Mouse (Mus musculus): ENCODE results near the gene Map4k4. TPM values are rescaled to one million over a fixed set of nuclear protein-coding genes. Genes with fewer than 3 reads are reported as not detected.

Gene Map4k4
- polyA plus RNA-seq, 1 experiment from 2014 or later: 49.5 TPM

DNA sequence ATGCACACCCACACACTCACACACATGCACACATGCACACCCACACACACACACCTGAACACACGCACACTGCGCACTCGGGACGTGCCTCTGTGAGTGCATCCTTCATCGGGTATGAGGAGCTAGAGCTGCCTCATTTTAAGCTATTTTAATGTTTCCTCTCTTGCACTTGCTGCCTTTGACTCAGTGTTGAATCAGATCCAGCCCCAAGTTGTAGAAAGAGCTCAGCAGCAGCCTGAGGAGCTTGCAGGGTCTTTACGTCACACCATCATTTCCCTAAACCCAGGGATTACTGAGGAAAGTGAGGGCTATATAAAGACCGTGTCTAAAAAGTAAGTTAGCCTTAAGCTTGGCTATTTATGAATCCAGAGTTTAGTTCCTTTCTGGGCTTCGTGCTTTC is 62.1 kb downstream of the Map4k4 start:
- Histone ChIP-seq H3K27ac (ENCODE audit: low read length) (peak overlapping the region; percentile 9; the same call in 1 of the 2 replicates), H3K36me3 (ENCODE audit: control insufficient read depth, insufficient read depth) (0 out of 2 replicates have a peak, but pooled peaks cover 2% of the 10 kb centered on the region), H3K9ac (replicated peaks; ENCODE audit: low read depth, low read length) (no peak overlapping the region), H3K4me1 (replicated peaks; ENCODE audit: control insufficient read depth, insufficient read depth, low read length) (peaks cover 50% of the 10 kb centered on the region), H3K9me3 (ENCODE audit: control insufficient read depth, low read length) (no peaks in the 10 kb centered on the region), H3K4me3 (replicated peaks; ENCODE audit: low read length) (no peak overlapping the region), H3K27me3 (replicated peaks; ENCODE audit: control insufficient read depth, insufficient read depth, low read length) (no peaks in the 10 kb centered on the region), H3K4me2 (ENCODE audit: low read length) (no peak overlapping the region)
- WGBS: 81% methylated on average over 8 of the region's 8 CpGs
- no peak for ATAC-seq

DNA sequence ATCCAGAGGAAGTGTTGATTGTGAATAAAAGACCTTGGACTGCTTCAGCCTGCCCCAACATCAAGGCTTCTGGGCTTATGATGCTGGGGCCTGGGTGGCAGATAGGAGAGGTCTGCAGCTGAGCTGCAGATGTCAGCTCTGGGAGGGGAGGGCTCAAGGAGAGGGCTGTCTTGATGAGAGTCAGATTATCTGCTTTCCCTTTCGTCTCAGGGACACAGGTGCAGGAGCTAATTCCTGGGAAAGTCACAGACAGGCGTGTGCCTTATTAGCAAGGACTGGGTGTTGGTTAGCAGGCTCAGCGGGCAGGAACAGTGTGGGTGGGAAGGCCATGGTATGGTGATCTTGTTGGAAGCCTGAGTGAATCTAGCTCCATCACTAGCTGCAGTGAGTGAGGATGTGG is 63.1 kb downstream of the Map4k4 start:
- 52% methylated on average over 3 of the region's 3 CpGs for WGBS
- H3K9ac ChIP-seq (replicated peaks; ENCODE audit: low read depth, low read length): no peak overlapping the region
- H3K27ac ChIP-seq (ENCODE audit: low read length): no peak overlapping the region
- no peak overlapping the region for H3K4me3 ChIP-seq (replicated peaks; ENCODE audit: low read length)
- no peak for ATAC-seq
- 0 out of 2 replicates have a peak, but pooled peaks cover 2% of the 10 kb centered on the region for H3K36me3 ChIP-seq (ENCODE audit: control insufficient read depth, insufficient read depth)
- H3K27me3 ChIP-seq (replicated peaks; ENCODE audit: control insufficient read depth, insufficient read depth, low read length): no peaks in the 10 kb centered on the region
- H3K4me1 ChIP-seq (replicated peaks; ENCODE audit: control insufficient read depth, insufficient read depth, low read length): peaks cover 48% of the 10 kb centered on the region
- no peaks in the 10 kb centered on the region for H3K9me3 ChIP-seq (ENCODE audit: control insufficient read depth, low read length)
- H3K4me2 ChIP-seq (ENCODE audit: low read length): no peak overlapping the region

DNA sequence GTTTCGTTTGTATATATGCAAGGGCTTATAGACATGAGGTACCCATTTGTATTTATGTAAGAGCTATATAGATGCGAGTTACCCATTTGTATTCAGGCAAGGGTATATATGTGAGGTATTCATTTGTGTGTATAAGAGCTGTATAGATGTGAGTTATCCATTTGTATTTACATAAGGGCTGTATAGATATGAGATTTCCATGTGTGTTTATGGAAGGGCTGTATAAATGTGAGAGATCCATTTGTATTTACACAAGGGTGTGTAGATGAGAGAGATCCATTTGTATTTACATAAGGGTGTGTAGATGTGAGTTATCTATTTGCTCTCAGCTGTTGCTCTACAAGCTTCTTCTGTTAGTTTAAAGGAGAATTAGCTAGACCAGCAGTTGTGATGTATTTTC is 63.7 kb downstream of the Map4k4 start:
- H3K9me3 ChIP-seq (ENCODE audit: control insufficient read depth, low read length): no peaks in the 10 kb centered on the region
- no peak overlapping the region for H3K9ac ChIP-seq (replicated peaks; ENCODE audit: low read depth, low read length)
- H3K4me3 ChIP-seq (replicated peaks; ENCODE audit: low read length): no peak overlapping the region
- no peak overlapping the region for H3K27ac ChIP-seq (ENCODE audit: low read length)
- H3K4me1 ChIP-seq (replicated peaks; ENCODE audit: control insufficient read depth, insufficient read depth, low read length): peaks cover 48% of the 10 kb centered on the region
- no peak overlapping the region for H3K4me2 ChIP-seq (ENCODE audit: low read length)
- no peak for ATAC-seq
- 97% methylated on average over 2 of the region's 2 CpGs for WGBS
- no peaks in the 10 kb centered on the region for H3K27me3 ChIP-seq (replicated peaks; ENCODE audit: control insufficient read depth, insufficient read depth, low read length)
- 0 out of 2 replicates have a peak, but pooled peaks cover 2% of the 10 kb centered on the region for H3K36me3 ChIP-seq (ENCODE audit: control insufficient read depth, insufficient read depth)

DNA sequence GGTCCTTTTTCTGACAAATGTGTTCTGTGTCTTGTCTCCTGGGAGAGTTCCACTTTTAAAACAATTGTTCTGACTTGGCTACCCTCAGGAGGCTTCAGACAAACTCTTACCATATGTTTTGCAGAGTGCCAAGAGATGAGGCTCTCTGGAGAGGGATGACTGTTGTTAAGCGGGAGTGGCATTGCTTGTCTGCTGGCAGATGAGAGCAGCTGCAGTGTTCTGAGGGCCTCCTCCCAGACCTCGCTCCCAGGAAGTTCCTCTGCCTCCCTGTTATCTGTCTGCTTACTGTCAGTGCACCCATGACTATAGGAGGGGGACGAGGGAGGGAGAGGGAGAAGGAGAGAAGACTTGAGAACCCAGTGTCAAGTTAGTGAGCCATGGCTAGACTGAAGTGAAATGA is 64.7 kb downstream of the Map4k4 start:
- Histone ChIP-seq H3K4me2 (ENCODE audit: low read length) (no peak overlapping the region), H3K9me3 (ENCODE audit: control insufficient read depth, low read length) (no peaks in the 10 kb centered on the region), H3K9ac (replicated peaks; ENCODE audit: low read depth, low read length) (no peak overlapping the region), H3K4me3 (replicated peaks; ENCODE audit: low read length) (no peak overlapping the region), H3K27me3 (replicated peaks; ENCODE audit: control insufficient read depth, insufficient read depth, low read length) (no peaks in the 10 kb centered on the region), H3K27ac (ENCODE audit: low read length) (no peak overlapping the region), H3K4me1 (replicated peaks; ENCODE audit: control insufficient read depth, insufficient read depth, low read length) (peaks cover 48% of the 10 kb centered on the region), H3K36me3 (ENCODE audit: control insufficient read depth, insufficient read depth) (0 out of 2 replicates have a peak, but pooled peaks cover 2% of the 10 kb centered on the region)
- WGBS: 79% methylated on average over 3 of the region's 3 CpGs
- no peak for ATAC-seq

DNA sequence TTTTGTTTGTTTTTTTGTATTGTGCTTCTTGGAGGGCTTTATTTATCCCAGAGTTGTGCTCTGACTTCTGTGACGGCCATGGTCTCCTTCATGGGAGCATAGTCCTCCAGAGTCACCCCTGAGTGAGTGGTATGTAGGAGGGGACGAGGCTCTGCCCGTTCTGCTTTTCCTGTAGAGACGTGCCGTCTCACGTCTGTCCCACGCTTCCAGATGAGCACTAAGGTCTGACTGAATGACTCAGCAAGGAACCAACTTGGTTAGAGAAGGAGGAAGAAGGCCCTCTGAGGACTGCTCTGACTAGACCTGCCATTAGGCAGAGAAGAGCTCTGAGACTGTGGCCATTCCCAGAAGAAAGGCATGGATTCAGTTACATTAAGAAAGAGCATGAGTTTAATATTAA is 68.3 kb downstream of the Map4k4 start:
- Histone ChIP-seq H3K4me1 (replicated peaks; ENCODE audit: control insufficient read depth, insufficient read depth, low read length) (peaks cover 38% of the 10 kb centered on the region), H3K9ac (replicated peaks; ENCODE audit: low read depth, low read length) (no peak overlapping the region), H3K36me3 (ENCODE audit: control insufficient read depth, insufficient read depth) (no peaks in the 10 kb centered on the region), H3K9me3 (ENCODE audit: control insufficient read depth, low read length) (no peaks in the 10 kb centered on the region), H3K27ac (ENCODE audit: low read length) (no peak overlapping the region), H3K4me2 (ENCODE audit: low read length) (no peak overlapping the region), H3K27me3 (replicated peaks; ENCODE audit: control insufficient read depth, insufficient read depth, low read length) (no peaks in the 10 kb centered on the region), H3K4me3 (replicated peaks; ENCODE audit: low read length) (no peak overlapping the region)
- WGBS: 79% methylated on average over 7 of the region's 7 CpGs
- no peak for ATAC-seq

DNA sequence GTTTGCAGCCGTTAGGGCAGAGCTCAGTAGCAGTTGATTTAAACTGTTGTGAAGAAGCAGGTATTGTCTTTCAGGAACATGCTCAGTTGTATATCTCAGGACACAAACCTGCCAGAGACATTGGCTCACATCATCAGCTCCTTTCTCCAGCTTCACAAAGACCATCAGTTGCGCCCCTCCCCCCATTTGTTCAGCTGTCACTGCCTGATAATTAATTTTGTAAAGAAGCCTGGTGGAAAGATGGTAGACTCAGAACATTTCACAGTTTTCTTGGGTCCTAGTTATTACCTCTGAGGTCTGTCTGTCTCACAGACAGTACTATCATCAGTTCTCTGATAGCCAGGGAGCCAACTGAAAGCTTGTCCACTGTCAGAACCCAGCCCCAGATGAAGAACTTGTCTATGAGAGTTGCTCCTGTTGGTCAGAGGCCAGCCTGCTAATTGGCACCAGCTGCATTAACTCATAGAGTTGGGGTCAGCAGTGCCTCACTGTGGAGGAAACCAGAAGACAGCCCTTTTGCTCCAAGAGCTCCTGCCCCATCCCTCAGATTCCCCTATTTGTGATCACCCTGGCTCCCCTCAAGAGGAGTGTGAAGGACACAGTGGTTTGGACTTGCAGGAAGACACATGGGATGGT is 69.2 kb downstream of the Map4k4 start:
- peak; percentile 22 for ATAC-seq
- Histone ChIP-seq H3K9ac (replicated peaks; ENCODE audit: low read depth, low read length) (no peak overlapping the region), H3K36me3 (ENCODE audit: control insufficient read depth, insufficient read depth) (peaks cover 3% of the 10 kb centered on the region), H3K4me2 (ENCODE audit: low read length) (no peak overlapping the region), H3K4me1 (replicated peaks; ENCODE audit: control insufficient read depth, insufficient read depth, low read length) (peaks cover 33% of the 10 kb centered on the region), H3K9me3 (ENCODE audit: control insufficient read depth, low read length) (no peaks in the 10 kb centered on the region), H3K4me3 (replicated peaks; ENCODE audit: low read length) (no peak overlapping the region), H3K27me3 (replicated peaks; ENCODE audit: control insufficient read depth, insufficient read depth, low read length) (no peaks in the 10 kb centered on the region), H3K27ac (ENCODE audit: low read length) (peak overlapping the region; percentile 8; the same call in 1 of the 2 replicates)
- WGBS: 42% methylated on average over 2 of the region's 2 CpGs

DNA sequence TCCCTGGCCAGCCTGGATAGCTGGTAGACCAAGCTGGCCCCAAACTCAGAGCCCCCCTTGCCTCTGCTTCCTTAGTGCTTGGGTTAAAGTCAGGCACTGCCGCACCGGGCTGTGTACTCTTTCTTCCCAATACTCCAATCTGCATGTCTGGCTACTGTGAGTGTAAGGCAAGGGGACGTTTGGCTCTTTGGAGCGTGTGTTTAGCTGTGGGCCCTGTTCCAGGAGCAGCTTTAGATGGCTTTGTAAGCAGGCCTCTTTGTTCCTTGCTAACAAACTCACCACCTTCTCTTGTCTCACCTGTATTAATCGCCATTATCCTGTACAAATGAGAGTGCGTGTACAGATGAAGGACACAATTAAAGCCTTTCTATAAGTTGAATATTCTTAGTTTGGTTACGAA is 71.7 kb downstream of the Map4k4 start:
- Histone ChIP-seq H3K9me3 (ENCODE audit: control insufficient read depth, low read length) (no peaks in the 10 kb centered on the region), H3K4me1 (replicated peaks; ENCODE audit: control insufficient read depth, insufficient read depth, low read length) (peaks cover 38% of the 10 kb centered on the region), H3K4me2 (ENCODE audit: low read length) (no peak overlapping the region), H3K36me3 (ENCODE audit: control insufficient read depth, insufficient read depth) (peaks cover 10% of the 10 kb centered on the region), H3K27me3 (replicated peaks; ENCODE audit: control insufficient read depth, insufficient read depth, low read length) (no peaks in the 10 kb centered on the region), H3K4me3 (replicated peaks; ENCODE audit: low read length) (no peak overlapping the region), H3K27ac (ENCODE audit: low read length) (peak overlapping the region; percentile 39; the same call in 1 of the 2 replicates), H3K9ac (replicated peaks; ENCODE audit: low read depth, low read length) (no peak overlapping the region)
- 20% methylated on average over 7 of the region's 7 CpGs for WGBS
- peak; percentile 9; the same call in 1 of the 2 replicates for ATAC-seq

DNA sequence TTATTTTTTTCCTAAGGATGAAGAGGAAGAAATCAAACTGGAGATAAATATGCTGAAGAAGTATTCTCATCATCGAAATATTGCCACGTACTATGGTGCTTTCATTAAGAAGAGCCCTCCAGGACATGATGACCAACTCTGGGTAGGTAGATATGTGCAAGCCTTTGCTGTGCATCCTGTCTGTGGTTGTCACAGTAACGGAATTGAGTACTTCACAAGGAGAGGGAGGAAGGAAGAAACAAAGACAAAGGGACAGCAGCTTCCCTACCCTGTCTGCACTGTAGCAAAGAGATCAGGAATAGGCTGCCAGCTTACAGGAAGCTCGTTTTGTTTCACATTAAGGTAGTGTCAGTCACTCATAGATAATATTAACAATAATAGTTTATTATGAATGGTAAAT is 73.2 kb downstream of the Map4k4 start:
- peaks cover 45% of the 10 kb centered on the region for H3K4me1 ChIP-seq (replicated peaks; ENCODE audit: control insufficient read depth, insufficient read depth, low read length)
- H3K27ac ChIP-seq (ENCODE audit: low read length): no peak overlapping the region
- no peak overlapping the region for H3K9ac ChIP-seq (replicated peaks; ENCODE audit: low read depth, low read length)
- no peaks in the 10 kb centered on the region for H3K9me3 ChIP-seq (ENCODE audit: control insufficient read depth, low read length)
- H3K36me3 ChIP-seq (ENCODE audit: control insufficient read depth, insufficient read depth): peaks cover 13% of the 10 kb centered on the region
- H3K4me3 ChIP-seq (replicated peaks; ENCODE audit: low read length): no peak overlapping the region
- no peaks in the 10 kb centered on the region for H3K27me3 ChIP-seq (replicated peaks; ENCODE audit: control insufficient read depth, insufficient read depth, low read length)
- WGBS: 83% methylated on average over 4 of the region's 4 CpGs
- ATAC-seq: no peak
- H3K4me2 ChIP-seq (ENCODE audit: low read length): no peak overlapping the region

DNA sequence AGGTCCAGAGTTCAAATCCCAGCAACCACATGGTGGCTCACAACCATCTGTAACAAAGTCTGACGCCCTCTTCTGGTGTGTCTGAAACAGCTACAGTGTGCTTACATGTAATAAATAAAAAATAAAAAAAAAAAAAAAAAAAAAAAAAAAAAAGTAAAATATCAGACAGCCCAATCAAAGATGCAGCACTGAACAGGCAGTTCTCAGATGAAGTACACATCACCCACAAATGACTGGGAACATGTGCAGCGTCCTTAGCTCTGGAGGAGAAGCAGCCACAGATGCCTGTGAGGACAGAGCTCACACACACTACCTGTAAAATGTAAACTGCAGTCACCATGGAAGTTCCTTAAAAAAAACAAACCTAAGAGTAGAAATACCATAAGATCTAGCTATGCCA is 74.3 kb downstream of the Map4k4 start:
- Histone ChIP-seq H3K4me3 (replicated peaks; ENCODE audit: low read length) (no peak overlapping the region), H3K36me3 (ENCODE audit: control insufficient read depth, insufficient read depth) (peaks cover 13% of the 10 kb centered on the region), H3K27me3 (replicated peaks; ENCODE audit: control insufficient read depth, insufficient read depth, low read length) (no peaks in the 10 kb centered on the region), H3K9me3 (ENCODE audit: control insufficient read depth, low read length) (no peaks in the 10 kb centered on the region), H3K4me2 (ENCODE audit: low read length) (no peak overlapping the region), H3K9ac (replicated peaks; ENCODE audit: low read depth, low read length) (no peak overlapping the region), H3K27ac (ENCODE audit: low read length) (no peak overlapping the region), H3K4me1 (replicated peaks; ENCODE audit: control insufficient read depth, insufficient read depth, low read length) (peaks cover 47% of the 10 kb centered on the region)
- no peak for ATAC-seq
- 94% methylated on average over 2 of the region's 2 CpGs for WGBS

DNA sequence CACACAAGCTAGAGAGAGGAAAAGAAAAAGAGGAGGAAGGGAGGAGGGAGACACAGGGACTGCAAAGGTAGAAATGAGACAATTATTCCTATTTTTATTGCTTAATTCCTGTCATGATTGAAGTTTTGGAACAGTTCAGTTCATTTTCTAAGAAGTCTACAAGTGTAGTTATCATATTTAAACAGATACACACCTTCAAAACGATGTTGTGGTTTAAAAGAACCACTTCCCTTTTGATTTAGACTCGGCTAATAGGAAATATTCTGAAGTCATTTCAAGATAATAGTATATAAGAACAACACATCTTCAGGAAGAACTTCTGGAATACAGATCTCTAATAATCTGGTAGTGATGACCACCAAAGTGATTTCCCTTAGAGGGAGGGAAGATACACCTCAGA is 75.4 kb downstream of the Map4k4 start:
- H3K9me3 ChIP-seq (ENCODE audit: control insufficient read depth, low read length): no peaks in the 10 kb centered on the region
- ATAC-seq: no peak
- H3K27ac ChIP-seq (ENCODE audit: low read length): no peak overlapping the region
- H3K4me3 ChIP-seq (replicated peaks; ENCODE audit: low read length): no peak overlapping the region
- H3K27me3 ChIP-seq (replicated peaks; ENCODE audit: control insufficient read depth, insufficient read depth, low read length): no peaks in the 10 kb centered on the region
- peaks cover 46% of the 10 kb centered on the region for H3K4me1 ChIP-seq (replicated peaks; ENCODE audit: control insufficient read depth, insufficient read depth, low read length)
- 90% methylated on average over 2 of the region's 2 CpGs for WGBS
- H3K9ac ChIP-seq (replicated peaks; ENCODE audit: low read depth, low read length): no peak overlapping the region
- H3K36me3 ChIP-seq (ENCODE audit: control insufficient read depth, insufficient read depth): peaks cover 14% of the 10 kb centered on the region
- H3K4me2 ChIP-seq (ENCODE audit: low read length): no peak overlapping the region
